Mouse (Mus musculus): ENCODE measurements around the gene Rbm38.

Rbm38 gene

GRCm38 (mm10) chr2:173014741-173015287 lies 5.5 kb upstream of the Rbm38 start:
- DNase-seq (ENCODE audit: low spot score in 2 of 2) = no peak

GRCm38 (mm10) chr2:173017940-173018339 lies 2.4 kb upstream of the Rbm38 start:
- no peak for DNase-seq (ENCODE audit: low spot score in 2 of 2)

GRCm38 (mm10) chr2:173018618-173019017 lies 1.7 kb upstream of the Rbm38 start:
- DNase-seq (ENCODE audit: low spot score in 2 of 2) = no peak

GRCm38 (mm10) chr2:173019322-173019721 lies 976 bp upstream of the Rbm38 start:
- DNase-seq (ENCODE audit: low spot score in 2 of 2) = no peak

- peak; percentile 61 to 71 for DNase-seq (ENCODE audit: low spot score in 2 of 2)
Measured at GRCm38 (mm10) chr2:173019790-173020189, 508 bp upstream of the Rbm38 start.

GRCm38 (mm10) chr2:173021633-173022055 lies 1.3 kb downstream of the Rbm38 start:
- peak; percentile 75 to 87 for DNase-seq (ENCODE audit: low spot score in 2 of 2)

GRCm38 (mm10) chr2:173022056-173022681 lies 1.9 kb downstream of the Rbm38 start:
- DNase-seq (ENCODE audit: low spot score in 2 of 2) = no peak

GRCm38 (mm10) chr2:173022813-173023212 lies 2.5 kb downstream of the Rbm38 start:
- no peak for DNase-seq (ENCODE audit: low spot score in 2 of 2)

GRCm38 (mm10) chr2:173023371-173023851 lies 3.1 kb downstream of the Rbm38 start:
- no peak for DNase-seq (ENCODE audit: low spot score in 2 of 2)

GRCm38 (mm10) chr2:173023966-173024365 lies 3.7 kb downstream of the Rbm38 start:
- DNase-seq (ENCODE audit: low spot score in 2 of 2) = no peak

- DNase-seq (ENCODE audit: low spot score in 2 of 2) = no peak
Measured at GRCm38 (mm10) chr2:173024392-173024791, 4.1 kb downstream of the Rbm38 start.

GRCm38 (mm10) chr2:173024938-173025337 lies 4.6 kb downstream of the Rbm38 start:
- DNase-seq (ENCODE audit: low spot score in 2 of 2) = no peak

GRCm38 (mm10) chr2:173026286-173026685 lies 6.0 kb downstream of the Rbm38 start:
- DNase-seq (ENCODE audit: low spot score in 2 of 2) = no peak

GRCm38 (mm10) chr2:173026688-173027131 lies 6.4 kb downstream of the Rbm38 start:
- no peak for DNase-seq (ENCODE audit: low spot score in 2 of 2)

GRCm38 (mm10) chr2:173027169-173027823 lies 7.0 kb downstream of the Rbm38 start:
- no peak for DNase-seq (ENCODE audit: low spot score in 2 of 2)

- DNase-seq (ENCODE audit: low spot score in 2 of 2) = no peak
Measured at GRCm38 (mm10) chr2:173027824-173028495, 7.7 kb downstream of the Rbm38 start.

- no peak for DNase-seq (ENCODE audit: low spot score in 2 of 2)
Measured at GRCm38 (mm10) chr2:173028508-173029031, 8.3 kb downstream of the Rbm38 start.

GRCm38 (mm10) chr2:173030591-173031338 lies 10.5 kb downstream of the Rbm38 start:
- no peak for DNase-seq (ENCODE audit: low spot score in 2 of 2)

- DNase-seq (ENCODE audit: low spot score in 2 of 2) = no peak
Measured at GRCm38 (mm10) chr2:173033531-173033930, 13.2 kb downstream of the Rbm38 start.

- no peak for DNase-seq (ENCODE audit: low spot score in 2 of 2)
Measured at GRCm38 (mm10) chr2:173034998-173035397, 14.7 kb downstream of the Rbm38 start.

GRCm38 (mm10) chr2:173035653-173036052 lies 15.4 kb downstream of the Rbm38 start:
- DNase-seq (ENCODE audit: low spot score in 2 of 2) = no peak
